Mouse (Mus musculus) stomach, embryonic 15.5 days (tissue): ENCODE results near the gene C2cd2. TPM values are rescaled to one million over a fixed set of nuclear protein-coding genes. Genes with fewer than 3 reads are reported as not detected.
"Not testable (repeated sequence)": the region's sequence is repeated elsewhere in the genome, so short reads cannot be mapped to it uniquely, and the experiment has no call there.

Source experiments
- ATAC-seq: fragments of 200-750 bp; cut with Nextera tagmentation; 2 replicates; pipeline ENCODE4 v1.8.0; 2017; ENCODE audit warnings: low read depth, moderate number of reproducible peaks, moderate TSS enrichment; ENCODE audit not compliant: insufficient read depth, low FRiP score
- H3K27ac ChIP-seq: fragments of 300-500 bp; sonication (generic); 2 replicates; pipeline ENCODE4 v1.5.1; 2015; ENCODE audit warnings: mild to moderate bottlenecking, inconsistent platforms
- H3K27me3 ChIP-seq: fragments of 300-500 bp; sonication (generic); replicated peaks from 2 replicates; pipeline ENCODE4 v1.6.1; 2015; ENCODE audit warnings: inconsistent platforms
- H3K36me3 ChIP-seq: fragments of 300-500 bp; sonication (generic); 2 replicates; pipeline ENCODE4 v1.6.1; 2015; ENCODE audit warnings: inconsistent platforms
- H3K4me1 ChIP-seq: fragments of 300-500 bp; sonication (generic); 2 replicates; pipeline ENCODE4 v1.6.1; 2015; ENCODE audit warnings: inconsistent platforms
- H3K4me2 ChIP-seq: fragments of 300-500 bp; sonication (generic); 2 replicates; pipeline ENCODE4 v1.6.1; 2015; ENCODE audit warnings: mild to moderate bottlenecking, inconsistent platforms
- H3K4me3 ChIP-seq: fragments of 300-500 bp; sonication (generic); replicated peaks from 2 replicates; pipeline ENCODE4 v1.5.1; 2015; ENCODE audit warnings: inconsistent platforms
- H3K9ac ChIP-seq: fragments of 300-500 bp; sonication (generic); 2 replicates; pipeline ENCODE4 v1.6.1; 2015; ENCODE audit warnings: inconsistent platforms
- H3K9me3 ChIP-seq: fragments of 300-500 bp; sonication (generic); 2 replicates; pipeline ENCODE4 v1.6.1; 2016; ENCODE audit warnings: inconsistent platforms
- WGBS: fragments of 180-500 bp; shearing (Covaris S2); methylation state at CpG from one replicate; pipeline ENCODE4 v1.1.7; 2015; 5-methylcytosine and 5-hydroxymethylcytosine counted together
- polyA plus RNA-seq: library from polyadenylated mRNA; unstranded; fragments of >200 nt; fragmentation: Nextera tagmentation; extraction: Ambion mirVana; gene quantifications from 2 replicates; pipeline ENCODE4 v1.2.1, GENCODE M21; 2015

C2cd2 gene
- polyA plus RNA-seq, 1 experiment from 2014 or later = 17.4 TPM

DNA sequence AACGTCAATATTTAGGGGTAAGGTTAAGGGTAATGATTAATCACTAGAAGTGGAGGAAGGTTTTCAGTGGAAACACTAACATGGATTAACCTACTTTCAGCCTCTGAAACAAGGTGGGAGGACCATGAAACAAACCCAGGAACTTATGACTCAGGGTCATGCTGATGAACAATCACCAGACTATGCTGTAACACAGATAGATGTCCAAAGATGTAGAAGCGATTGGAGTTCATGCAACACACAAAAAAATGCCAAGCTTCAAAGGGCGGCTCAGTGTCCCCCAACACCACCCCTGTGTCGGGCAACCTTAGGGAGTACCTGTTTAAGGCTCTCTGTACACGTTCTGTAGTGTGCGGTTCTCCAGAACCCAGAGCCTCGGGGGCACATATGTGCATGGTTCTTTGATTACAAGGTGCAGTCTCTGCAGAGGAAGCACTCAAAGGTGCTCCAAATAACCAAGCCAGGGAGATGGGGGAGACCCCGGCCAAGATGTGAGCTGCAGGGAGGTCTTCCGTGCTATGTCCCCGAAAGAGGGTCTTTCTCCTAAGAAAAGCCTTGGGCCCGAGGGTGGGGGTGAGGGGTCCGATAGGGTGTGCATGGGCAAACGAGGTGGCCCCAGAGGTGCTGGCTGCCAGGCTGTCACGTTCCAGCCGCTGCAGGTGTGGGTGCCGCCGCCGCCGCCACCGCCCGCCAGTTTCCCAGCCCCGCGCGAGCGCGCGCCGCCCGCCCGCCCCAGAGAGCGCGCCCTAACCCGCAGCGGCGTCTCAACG lies 832 bp downstream of the C2cd2 start:
- Histone ChIP-seq H3K4me2 (peak overlapping the region; percentile 78), H3K4me1 (peaks cover 6% of the 10 kb centered on the region), H3K4me3 (peak overlapping the region; percentile 91), H3K36me3 (peaks cover 3% of the 10 kb centered on the region; the same call in 1 of the 2 replicates), H3K27me3 (no peaks in the 10 kb centered on the region), H3K27ac (peak overlapping the region; percentile 99), H3K9me3 (no peaks in the 10 kb centered on the region), H3K9ac (peak overlapping the region; percentile 92)
- peak; percentile 17; the same call in 1 of the 2 replicates for ATAC-seq
- 10% methylated on average over 17 of the region's 36 CpGs for WGBS

DNA sequence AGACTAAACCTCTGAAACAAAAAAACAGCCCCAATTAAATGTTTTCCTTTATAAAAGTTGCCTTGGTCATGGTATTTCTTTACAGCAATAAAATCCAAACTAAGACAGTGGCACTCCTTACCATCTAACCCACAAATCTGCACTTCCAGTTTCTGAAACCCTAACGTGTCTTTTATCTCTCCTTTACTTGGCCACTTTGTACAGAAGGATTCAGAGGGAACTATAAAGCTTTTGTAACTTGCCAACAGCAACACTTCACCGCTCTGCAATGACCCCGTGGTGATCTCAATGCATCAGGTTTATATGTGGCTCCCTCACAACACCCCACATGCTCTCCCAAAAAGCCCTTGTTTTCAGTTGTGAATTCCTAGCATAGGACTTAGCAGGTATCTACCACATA lies 2.0 kb downstream of the C2cd2 start:
- Histone ChIP-seq H3K36me3 (peaks cover 5% of the 10 kb centered on the region; the same call in 1 of the 2 replicates), H3K4me1 (peaks cover 6% of the 10 kb centered on the region), H3K4me3 (no peak overlapping the region), H3K9me3 (no peaks in the 10 kb centered on the region), H3K9ac (no peak overlapping the region), H3K4me2 (no peak overlapping the region), H3K27me3 (no peaks in the 10 kb centered on the region), H3K27ac (no peak overlapping the region)
- ATAC-seq = no peak
- 94% methylated on average over 3 of the region's 3 CpGs for WGBS

GRCm38 (mm10) chr16:97958401-97958973 lies 3.9 kb downstream of the C2cd2 start:
- H3K4me3 ChIP-seq = no peak overlapping the region
- H3K4me1 ChIP-seq = peaks cover 6% of the 10 kb centered on the region
- H3K9me3 ChIP-seq = no peaks in the 10 kb centered on the region
- H3K36me3 ChIP-seq = peaks cover 9% of the 10 kb centered on the region
- no peak overlapping the region for H3K9ac ChIP-seq
- H3K4me2 ChIP-seq = no peak overlapping the region
- H3K27me3 ChIP-seq = no peaks in the 10 kb centered on the region
- H3K27ac ChIP-seq = no peak overlapping the region
- ATAC-seq = no peak

- no peak overlapping the region for H3K4me2 ChIP-seq
- H3K4me3 ChIP-seq = no peak overlapping the region
- H3K9ac ChIP-seq = no peak overlapping the region
- no peaks in the 10 kb centered on the region for H3K27me3 ChIP-seq
- no peak overlapping the region for H3K27ac ChIP-seq
- H3K4me1 ChIP-seq = peaks cover 6% of the 10 kb centered on the region
- H3K9me3 ChIP-seq = no peaks in the 10 kb centered on the region
- no peak for ATAC-seq
- peaks cover 12% of the 10 kb centered on the region for H3K36me3 ChIP-seq
Observed at GRCm38 (mm10) chr16:97957626-97958025, 4.8 kb downstream of the C2cd2 start.

GRCm38 (mm10) chr16:97956011-97956410 lies 6.4 kb downstream of the C2cd2 start:
- ATAC-seq = no peak
- H3K27ac ChIP-seq = no peak overlapping the region
- peaks cover 3% of the 10 kb centered on the region; the same call in 1 of the 2 replicates for H3K4me1 ChIP-seq
- H3K9me3 ChIP-seq = no peaks in the 10 kb centered on the region
- H3K4me3 ChIP-seq = no peak overlapping the region
- H3K27me3 ChIP-seq = no peaks in the 10 kb centered on the region
- H3K4me2 ChIP-seq = no peak overlapping the region
- H3K36me3 ChIP-seq = peaks cover 28% of the 10 kb centered on the region
- no peak overlapping the region for H3K9ac ChIP-seq
- 65% methylated on average over 2 of the region's 2 CpGs for WGBS

GRCm38 (mm10) chr16:97953300-97953699 lies 9.1 kb downstream of the C2cd2 start:
- ATAC-seq = no peak
- Histone ChIP-seq H3K27me3 (no peaks in the 10 kb centered on the region), H3K4me1 (no peaks in the 10 kb centered on the region), H3K9me3 (no peaks in the 10 kb centered on the region), H3K4me2 (no peak overlapping the region), H3K27ac (no peak overlapping the region), H3K4me3 (no peak overlapping the region), H3K9ac (no peak overlapping the region), H3K36me3 (peaks cover 34% of the 10 kb centered on the region)
- 67% methylated on average over 2 of the region's 2 CpGs for WGBS

DNA sequence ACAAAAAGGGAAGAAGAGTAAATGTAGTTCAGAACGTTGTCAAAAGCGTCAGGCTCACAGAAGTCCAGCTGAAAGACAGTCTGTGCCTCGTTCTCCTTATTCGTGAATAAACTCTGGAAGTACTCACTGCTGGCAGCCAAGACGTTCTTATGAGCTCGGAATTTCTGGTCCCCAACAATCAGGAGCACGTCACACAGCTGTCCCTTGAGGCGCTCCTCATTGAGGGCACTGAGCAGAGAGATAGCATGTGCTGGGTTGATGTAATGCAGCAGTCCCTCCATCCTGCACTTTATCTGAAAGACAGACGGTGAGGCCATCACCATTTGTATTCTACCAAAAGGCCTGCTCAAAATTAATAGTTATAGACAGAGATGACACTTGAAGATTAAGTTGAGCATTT lies 9.6 kb downstream of the C2cd2 start:
- H3K4me2 ChIP-seq = no peak overlapping the region
- H3K4me1 ChIP-seq = no peaks in the 10 kb centered on the region
- 80% methylated on average over 9 of the region's 9 CpGs for WGBS
- H3K36me3 ChIP-seq = peaks cover 36% of the 10 kb centered on the region
- no peak overlapping the region for H3K9ac ChIP-seq
- ATAC-seq = peak; percentile 71; the same call in 1 of the 2 replicates
- H3K9me3 ChIP-seq = no peaks in the 10 kb centered on the region
- no peak overlapping the region for H3K27ac ChIP-seq
- no peak overlapping the region for H3K4me3 ChIP-seq
- H3K27me3 ChIP-seq = no peaks in the 10 kb centered on the region

GRCm38 (mm10) chr16:97952371-97952770 lies 10.0 kb downstream of the C2cd2 start:
- Histone ChIP-seq H3K9ac (no peak overlapping the region), H3K4me3 (no peak overlapping the region), H3K4me2 (no peak overlapping the region), H3K9me3 (no peaks in the 10 kb centered on the region), H3K27ac (no peak overlapping the region), H3K4me1 (no peaks in the 10 kb centered on the region), H3K27me3 (no peaks in the 10 kb centered on the region), H3K36me3 (peaks cover 36% of the 10 kb centered on the region)
- whole genome bisulfite sequencing = 91% methylated on average over 4 of the region's 4 CpGs
- no peak for ATAC-seq

DNA sequence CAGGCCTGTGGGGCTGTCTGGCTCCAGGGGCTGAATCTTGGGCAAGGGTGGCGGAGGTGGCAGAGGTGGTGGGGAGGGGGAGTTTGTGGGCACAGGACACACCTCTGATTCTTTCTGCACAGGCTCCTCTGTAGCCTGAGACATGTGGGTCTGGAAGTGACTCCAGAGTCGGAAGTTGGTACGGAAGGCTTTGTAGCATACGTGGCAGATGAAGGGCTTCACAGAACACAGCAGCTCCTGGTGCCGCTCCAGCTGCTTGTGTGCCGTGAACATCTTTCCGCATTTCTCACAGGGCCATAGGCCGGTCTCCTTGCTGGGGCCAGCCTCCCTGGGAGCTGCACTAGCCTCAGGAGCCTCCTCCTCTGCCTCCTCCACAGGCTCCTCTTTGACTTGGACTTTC lies 12.3 kb downstream of the C2cd2 start:
- Histone ChIP-seq H3K4me1 (no peaks in the 10 kb centered on the region), H3K27me3 (no peaks in the 10 kb centered on the region), H3K4me3 (no peak overlapping the region), H3K9me3 (no peaks in the 10 kb centered on the region), H3K27ac (no peak overlapping the region), H3K4me2 (no peak overlapping the region), H3K36me3 (peaks cover 31% of the 10 kb centered on the region), H3K9ac (no peak overlapping the region)
- ATAC-seq = no peak
- WGBS = 91% methylated on average over 8 of the region's 8 CpGs

DNA sequence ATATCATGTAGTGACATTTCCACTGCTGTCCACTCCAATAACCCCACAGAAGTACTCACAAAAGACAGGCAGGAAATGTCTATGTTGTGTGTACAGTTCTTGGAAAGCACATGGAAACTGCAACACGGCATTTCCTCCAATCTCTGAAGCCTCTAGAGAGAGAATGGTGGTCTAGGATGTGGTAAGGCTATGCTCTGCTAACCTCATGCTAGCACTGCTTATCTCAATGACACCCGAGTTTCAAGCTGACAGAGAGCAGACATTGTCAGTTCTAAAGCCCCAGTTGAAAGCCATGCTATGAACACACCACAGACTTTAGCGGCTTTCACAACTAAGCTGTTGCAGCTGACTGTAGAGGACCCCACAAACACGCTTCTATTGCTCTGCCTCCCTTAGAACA lies 13.6 kb downstream of the C2cd2 start:
- Histone ChIP-seq H3K4me3 (no peak overlapping the region), H3K27me3 (no peaks in the 10 kb centered on the region), H3K4me1 (no peaks in the 10 kb centered on the region), H3K9ac (no peak overlapping the region), H3K36me3 (peaks cover 28% of the 10 kb centered on the region), H3K27ac (no peak overlapping the region), H3K9me3 (no peaks in the 10 kb centered on the region), H3K4me2 (no peak overlapping the region)
- ATAC-seq = no peak
- WGBS = 74% methylated on average over 4 of the region's 4 CpGs

- 76% methylated on average over 2 of the region's 2 CpGs for WGBS
- H3K4me3 ChIP-seq, H3K4me1 ChIP-seq, H3K9me3 ChIP-seq, H3K4me2 ChIP-seq, H3K27me3 ChIP-seq, H3K27ac ChIP-seq, H3K9ac ChIP-seq, ATAC-seq: not testable (repeated sequence)
- H3K36me3 ChIP-seq = peaks cover 18% of the 10 kb centered on the region
Observed at GRCm38 (mm10) chr16:97946993-97947392, 15.4 kb downstream of the C2cd2 start.

GRCm38 (mm10) chr16:97941844-97942243 lies 20.6 kb downstream of the C2cd2 start:
- no peaks in the 10 kb centered on the region for H3K4me1 ChIP-seq
- H3K27me3 ChIP-seq = no peaks in the 10 kb centered on the region
- no peak overlapping the region for H3K4me3 ChIP-seq
- no peak overlapping the region for H3K4me2 ChIP-seq
- H3K9me3 ChIP-seq = no peaks in the 10 kb centered on the region
- no peak overlapping the region for H3K27ac ChIP-seq
- H3K36me3 ChIP-seq = no peaks in the 10 kb centered on the region
- no peak for ATAC-seq
- no peak overlapping the region for H3K9ac ChIP-seq
